Mouse (Mus musculus) left cerebral cortex, postnatal 25 days (tissue): ENCODE data around the gene Sell. TPM values are rescaled to one million over a fixed set of nuclear protein-coding genes. Genes with fewer than 3 reads are reported as not detected.

ENCODE experiments used
- DNase-seq, 2 experiments: peaks; one replicate each; pipeline ENCODE4 v3.0.0; 2022; ENCODE audit warnings: low spot score in 2 of 2, mixed read lengths in 1 of 2
- intact Hi-C: fragments of 180-260 bp; cut with DNase I; formaldehyde crosslinking; loops from one replicate; pipeline ENCODE4 v1.15.1; 2025
- total RNA-seq, 2 experiments: library from RNA; stranded (reverse); gene quantifications; 2 replicates each; pipeline ENCODE4 v1.2.3; 2021

Sell gene
- total RNA-seq, 2 experiments from 2014 or later, result 0.18 TPM; not detected in 1

- intact Hi-C loops, result no loop called here
- DNase-seq, result no peak
These were observed 58.4 kb downstream of the Sell start for GRCm38 (mm10) chr1:164119892-164120776.

DNA sequence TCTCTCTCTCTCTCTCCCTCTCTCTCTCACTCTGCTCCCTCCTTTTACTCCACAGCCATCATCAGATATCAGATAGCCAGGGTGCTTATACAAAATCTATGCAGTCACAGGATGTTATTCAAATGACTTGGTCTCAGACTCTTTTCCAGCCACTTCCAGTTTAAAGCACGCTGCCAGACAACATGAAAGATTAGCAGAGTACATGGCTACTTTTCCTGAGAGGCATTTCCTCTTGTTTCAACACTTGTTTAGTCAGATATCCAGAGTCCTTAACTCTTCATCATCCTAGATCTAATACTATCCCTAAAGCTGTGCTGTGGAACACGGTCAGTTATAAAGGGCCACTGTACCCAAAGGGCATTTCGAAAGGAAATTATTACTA is 59.0 kb downstream of the Sell start:
- no peak for DNase-seq
- intact Hi-C loops, result no loop called here

- DNase-seq, result no peak
- intact Hi-C loops, result no loop called here
These were observed 62.1 kb downstream of the Sell start for GRCm38 (mm10) chr1:164123836-164124235.

DNA sequence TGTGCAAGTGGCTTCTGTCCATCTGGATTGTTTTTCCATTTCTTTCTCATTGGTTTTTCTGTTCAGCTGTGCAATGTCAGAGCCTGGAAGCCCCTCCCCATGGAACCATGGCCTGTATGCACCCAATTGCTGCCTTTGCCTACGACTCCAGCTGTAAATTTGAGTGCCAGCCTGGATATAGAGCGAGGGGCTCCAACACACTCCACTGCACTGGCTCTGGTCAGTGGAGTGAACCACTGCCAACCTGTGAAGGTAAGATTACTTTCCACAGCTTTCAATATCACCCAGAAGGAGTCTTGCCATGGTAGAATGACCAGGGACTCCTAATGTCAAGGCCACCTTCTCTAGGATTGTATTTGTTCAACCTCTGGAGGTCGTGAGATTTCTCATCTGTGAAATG is 68.2 kb downstream of the Sell start:
- no peak for DNase-seq
- intact Hi-C loops, result no loop called here

DNA sequence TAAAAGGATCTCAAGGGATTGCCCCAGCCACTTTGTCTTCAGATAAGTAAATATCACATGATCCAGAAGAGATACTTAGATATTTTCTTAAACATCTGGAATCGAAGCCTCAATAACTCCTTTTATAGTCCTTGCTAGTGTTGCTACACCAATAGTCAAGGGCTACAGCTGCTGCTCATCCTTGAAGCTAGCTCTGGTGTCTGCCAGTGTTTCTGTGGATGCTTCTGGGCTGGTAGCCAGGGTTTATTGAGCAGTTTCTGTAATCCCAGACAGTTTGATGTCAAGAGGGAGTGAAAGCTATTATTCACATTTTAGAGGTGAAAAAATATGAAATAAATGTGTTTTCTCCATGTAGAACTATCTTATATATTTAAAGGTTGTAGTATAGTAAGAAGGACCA is 70.8 kb downstream of the Sell start:
- intact Hi-C loops, result no loop called here
- no peak for DNase-seq

Other genes starting within 250 kb of the Sell start
- 10 to 100 TPM; 20.5 to 23.8 TPM for gene Scyl3, start 132.9 kb upstream of the Sell start, total RNA-seq
- gene BC055324, start 67.2 kb upstream of the Sell start, total RNA-seq, result 1 to 10 TPM; 1.1 to 1.4 TPM
- 1 to 10 TPM; 5.4 to 6.1 TPM for gene Mettl18, start 67.1 kb upstream of the Sell start, total RNA-seq
- not detected for gene Sele, start 13.7 kb upstream of the Sell start, total RNA-seq
- not detected for gene Selp, start 53.3 kb downstream of the Sell start, total RNA-seq
- 1 to 10 TPM in 1 of 2 experiments, under 1 TPM in 1; 0.94 to 1.1 TPM for gene F5, start 89.9 kb downstream of the Sell start, total RNA-seq
- gene Slc19a2, start 187.1 kb downstream of the Sell start, total RNA-seq, result 10 to 100 TPM; 12.2 to 13.2 TPM
- 10 to 100 TPM; 21.6 to 22.5 TPM for gene Ccdc181, start 213.6 kb downstream of the Sell start, total RNA-seq
- 10 to 100 TPM; 22.4 to 24.7 TPM for gene Nme7, start 242.1 kb downstream of the Sell start, total RNA-seq
- gene Blzf1, start 245.5 kb downstream of the Sell start, total RNA-seq, result 10 to 100 TPM; 26.2 to 28.5 TPM